Mouse (Mus musculus): Measurements from ENCODE around the gene Mapk3. TPM values are rescaled to one million over a fixed set of nuclear protein-coding genes. Genes with fewer than 3 reads are reported as not detected.
"Not testable (repeated sequence)": the region's sequence is repeated elsewhere in the genome, so short reads cannot be mapped to it uniquely, and the experiment has no call there.

Mapk3 gene
- polyA plus RNA-seq, 1 experiment from 2014 or later: 80.7 TPM

DNA sequence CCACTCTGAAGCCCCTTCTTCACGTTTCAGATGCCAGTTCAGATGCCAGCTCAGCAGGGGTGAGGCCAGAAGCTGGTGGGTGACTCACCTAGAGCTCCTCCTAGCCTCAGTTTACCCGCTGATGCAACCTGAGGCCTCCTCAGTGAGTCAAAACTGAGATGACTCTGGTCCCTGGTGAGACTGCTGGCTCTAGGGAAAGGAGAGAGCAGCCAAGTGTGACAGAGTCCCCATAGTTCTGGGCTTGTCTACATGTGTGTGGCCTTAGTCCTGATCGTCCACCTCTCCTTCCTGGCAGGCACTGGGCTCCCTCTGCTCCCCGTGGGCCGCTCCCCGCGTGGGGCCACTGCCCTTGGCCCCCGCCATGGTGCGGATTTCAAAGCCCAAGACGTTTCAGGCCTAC is 18.1 kb downstream of the Mapk3 start:
- no peaks in the 10 kb centered on the region for H3K27me3 ChIP-seq
- H3K4me1 ChIP-seq (replicated peaks): peaks cover 53% of the 10 kb centered on the region
- peak overlapping the region; percentile 58 for H3K4me3 ChIP-seq (replicated peaks)
- no peak for ATAC-seq
- peak overlapping the region; percentile 91 for H3K27ac ChIP-seq
- H3K9me3 ChIP-seq: no peaks in the 10 kb centered on the region
- peaks cover 5% of the 10 kb centered on the region; the same call in 1 of the 2 replicates for H3K36me3 ChIP-seq
- H3K4me2 ChIP-seq (replicated peaks): peak overlapping the region; percentile 89
- 52% methylated on average over 10 of the region's 10 CpGs for WGBS
- peak overlapping the region; percentile 82 for H3K9ac ChIP-seq (replicated peaks)

GRCm38 (mm10) chr7:126778147-126778546 is 18.7 kb downstream of the Mapk3 start:
- no peaks in the 10 kb centered on the region for H3K27me3 ChIP-seq
- H3K4me2 ChIP-seq (replicated peaks): peak overlapping the region; percentile 89
- H3K27ac ChIP-seq: no peak overlapping the region
- H3K36me3 ChIP-seq: peaks cover 5% of the 10 kb centered on the region; the same call in 1 of the 2 replicates
- H3K4me1 ChIP-seq (replicated peaks): peaks cover 53% of the 10 kb centered on the region
- no peak for ATAC-seq
- 79% methylated on average over 3 of the region's 3 CpGs for WGBS
- no peaks in the 10 kb centered on the region for H3K9me3 ChIP-seq
- no peak overlapping the region; the same call in 1 of the 2 replicates for H3K9ac ChIP-seq (replicated peaks)
- peak overlapping the region; percentile 58 for H3K4me3 ChIP-seq (replicated peaks)

DNA sequence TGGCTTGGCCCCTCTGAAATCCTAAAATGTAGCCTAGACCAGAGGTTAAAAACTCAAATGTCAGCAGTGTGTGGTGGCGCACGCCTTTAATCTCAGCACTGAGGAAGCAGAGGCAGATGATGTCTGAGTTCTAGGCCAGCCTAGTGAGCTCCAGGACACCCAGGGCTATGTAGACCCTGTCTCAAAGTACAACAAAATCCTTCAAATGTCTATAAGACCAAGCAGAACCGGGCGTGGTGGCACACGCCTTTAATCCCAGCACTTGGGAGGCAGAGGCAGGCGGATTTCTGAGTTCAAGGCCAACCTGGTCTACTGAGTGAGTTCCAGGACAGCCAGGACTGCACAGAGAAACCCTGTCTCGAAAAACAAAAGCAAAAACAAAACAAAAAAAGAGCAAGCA is 19.7 kb downstream of the Mapk3 start:
- not testable (repeated sequence) for ATAC-seq; H3K4me3 ChIP-seq (replicated peaks); H3K4me2 ChIP-seq (replicated peaks); H3K9ac ChIP-seq (replicated peaks); H3K9me3 ChIP-seq; H3K27me3 ChIP-seq; H3K36me3 ChIP-seq
- Histone ChIP-seq H3K27ac (peak overlapping the region; percentile 79; the same call in 1 of the 2 replicates), H3K4me1 (replicated peaks) (peaks cover 53% of the 10 kb centered on the region)
- WGBS: 92% methylated on average over 7 of the region's 7 CpGs

- Histone ChIP-seq H3K36me3 (peaks cover 16% of the 10 kb centered on the region), H3K4me1 (replicated peaks) (peaks cover 53% of the 10 kb centered on the region), H3K9me3 (no peaks in the 10 kb centered on the region), H3K4me3 (replicated peaks) (peak overlapping the region; percentile 40), H3K27me3 (no peaks in the 10 kb centered on the region), H3K9ac (replicated peaks) (peak overlapping the region; percentile 64), H3K4me2 (replicated peaks) (peak overlapping the region; percentile 71), H3K27ac (peak overlapping the region; percentile 79)
- peak; percentile 73 for ATAC-seq
- WGBS: 2% methylated on average over 21 of the region's 21 CpGs
Measured at GRCm38 (mm10) chr7:126779983-126780970, 20.9 kb downstream of the Mapk3 start.

GRCm38 (mm10) chr7:126780971-126781635 is 21.7 kb downstream of the Mapk3 start, which contains the start of gene Tbx6:
TSS of gene Tbx6 (plus strand) at chr7:126781483.
- Histone ChIP-seq H3K4me1 (replicated peaks) (peaks cover 45% of the 10 kb centered on the region), H3K9me3 (no peaks in the 10 kb centered on the region), H3K9ac (replicated peaks) (peak within 1 kb of the TSS; percentile 64), H3K4me2 (replicated peaks) (peak within 1 kb of the TSS; percentile 71), H3K4me3 (replicated peaks) (peak within 1 kb of the TSS; percentile 40), H3K27ac (peak within 1 kb of the TSS; percentile 79), H3K27me3 (no peaks in the 10 kb centered on the region), H3K36me3 (peaks cover 25% of the 10 kb centered on the region)
- WGBS: 8% methylated on average over 22 of the region's 22 CpGs
- peak; percentile 18 for ATAC-seq

DNA sequence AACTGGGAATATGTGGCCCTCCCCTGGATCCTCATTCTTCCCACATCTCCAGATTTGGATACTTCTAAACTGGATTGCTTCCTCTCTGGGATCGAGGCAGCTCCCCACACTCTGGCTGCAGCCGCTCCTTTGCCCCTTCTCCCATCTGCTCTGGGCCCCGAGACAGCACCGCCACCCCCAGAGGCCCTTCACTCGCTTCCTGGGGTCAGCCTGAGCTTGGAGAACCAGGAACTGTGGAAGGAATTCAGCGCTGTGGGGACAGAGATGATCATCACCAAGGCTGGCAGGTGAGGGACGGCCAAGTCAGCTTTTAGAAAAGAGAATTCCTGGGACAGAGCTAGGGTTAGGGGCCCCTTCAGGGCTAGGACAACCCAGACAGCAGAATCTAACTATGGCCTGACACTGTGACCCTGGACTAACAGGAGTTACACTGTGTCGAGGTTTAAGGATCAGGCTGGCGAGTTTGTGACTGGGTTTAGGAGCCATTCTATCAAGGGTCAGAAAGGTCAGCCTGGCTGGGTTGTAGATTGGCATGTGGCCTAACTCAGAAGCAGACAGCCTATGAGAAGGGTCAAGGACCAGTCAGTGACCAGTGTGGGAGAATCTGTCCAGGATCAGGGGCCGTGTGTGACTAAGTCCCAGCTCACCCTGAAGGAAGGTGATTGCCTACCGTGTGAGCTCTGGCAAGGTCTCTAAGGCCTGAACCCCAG is 22.4 kb downstream of the Mapk3 start:
- H3K4me3 ChIP-seq (replicated peaks): no peak overlapping the region; the same call in 1 of the 2 replicates
- H3K9ac ChIP-seq (replicated peaks): peak overlapping the region; percentile 64; the same call in 1 of the 2 replicates
- no peak for ATAC-seq
- WGBS: 38% methylated on average over 11 of the region's 11 CpGs
- H3K27ac ChIP-seq: no peak overlapping the region
- peaks cover 32% of the 10 kb centered on the region for H3K36me3 ChIP-seq
- peak overlapping the region; percentile 71 for H3K4me2 ChIP-seq (replicated peaks)
- peaks cover 40% of the 10 kb centered on the region for H3K4me1 ChIP-seq (replicated peaks)
- H3K9me3 ChIP-seq: no peaks in the 10 kb centered on the region
- no peaks in the 10 kb centered on the region for H3K27me3 ChIP-seq

DNA sequence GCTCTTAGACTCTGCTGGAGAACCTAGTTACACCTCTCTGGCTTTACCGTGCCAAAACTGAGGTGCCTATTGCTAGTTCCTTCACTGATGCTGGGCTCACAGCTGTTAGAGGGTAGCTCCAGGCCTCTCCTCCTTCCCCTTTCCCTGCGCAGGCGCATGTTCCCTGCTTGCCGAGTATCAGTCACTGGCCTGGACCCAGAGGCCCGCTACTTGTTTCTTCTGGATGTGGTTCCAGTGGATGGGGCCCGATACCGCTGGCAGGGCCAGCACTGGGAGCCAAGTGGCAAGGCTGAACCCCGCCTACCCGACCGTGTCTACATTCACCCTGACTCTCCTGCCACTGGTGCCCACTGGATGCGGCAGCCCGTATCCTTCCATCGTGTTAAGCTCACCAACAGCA is 23.3 kb downstream of the Mapk3 start:
- no peaks in the 10 kb centered on the region for H3K27me3 ChIP-seq
- no peak overlapping the region for H3K9ac ChIP-seq (replicated peaks)
- no peak for ATAC-seq
- H3K9me3 ChIP-seq: no peaks in the 10 kb centered on the region
- 84% methylated on average over 13 of the region's 13 CpGs for WGBS
- peaks cover 41% of the 10 kb centered on the region for H3K36me3 ChIP-seq
- H3K4me3 ChIP-seq (replicated peaks): no peak overlapping the region
- H3K4me1 ChIP-seq (replicated peaks): peaks cover 34% of the 10 kb centered on the region
- H3K4me2 ChIP-seq (replicated peaks): no peak overlapping the region
- H3K27ac ChIP-seq: no peak overlapping the region

DNA sequence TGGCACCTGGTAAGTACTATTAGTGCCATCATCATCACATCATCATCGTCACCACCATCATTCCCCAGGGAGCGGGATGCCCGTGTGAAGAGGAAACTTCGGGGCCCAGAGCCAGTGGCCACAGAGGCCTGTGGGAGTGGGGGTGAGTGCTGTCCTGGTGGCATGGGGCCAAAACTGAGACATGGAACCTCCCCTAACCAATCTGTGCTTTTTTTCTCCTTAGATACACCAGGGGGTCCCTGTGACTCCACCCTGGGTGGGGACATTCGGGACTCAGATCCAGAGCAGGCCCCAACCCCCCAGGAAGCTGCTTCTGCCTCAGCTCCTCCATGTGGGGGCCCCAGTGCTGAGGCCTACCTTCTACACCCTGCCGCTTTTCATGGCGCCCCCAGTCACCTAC is 25.1 kb downstream of the Mapk3 start:
- no peak overlapping the region for H3K27ac ChIP-seq
- no peaks in the 10 kb centered on the region for H3K27me3 ChIP-seq
- peaks cover 58% of the 10 kb centered on the region for H3K36me3 ChIP-seq
- H3K4me2 ChIP-seq (replicated peaks): no peak overlapping the region
- H3K9ac ChIP-seq (replicated peaks): no peak overlapping the region
- no peak for ATAC-seq
- WGBS: 94% methylated on average over 7 of the region's 7 CpGs
- H3K9me3 ChIP-seq: no peaks in the 10 kb centered on the region
- H3K4me3 ChIP-seq (replicated peaks): no peak overlapping the region
- peaks cover 19% of the 10 kb centered on the region for H3K4me1 ChIP-seq (replicated peaks)

- ATAC-seq: no peak
- Histone ChIP-seq H3K4me3 (replicated peaks) (no peak overlapping the region), H3K36me3 (peaks cover 64% of the 10 kb centered on the region)
Measured at GRCm38 (mm10) chr7:126785056-126785455, 25.7 kb downstream of the Mapk3 start.

GRCm38 (mm10) chr7:126786142-126786541 is 26.7 kb downstream of the Mapk3 start:
- WGBS: 92% methylated on average over 14 of the region's 14 CpGs
- Histone ChIP-seq H3K36me3 (peaks cover 67% of the 10 kb centered on the region), H3K27ac (no peak overlapping the region), H3K4me3 (replicated peaks) (no peak overlapping the region), H3K27me3 (no peaks in the 10 kb centered on the region), H3K9me3 (no peaks in the 10 kb centered on the region), H3K4me2 (replicated peaks) (no peak overlapping the region), H3K9ac (replicated peaks) (no peak overlapping the region), H3K4me1 (replicated peaks) (peaks cover 19% of the 10 kb centered on the region)
- no peak for ATAC-seq

More at GRCm38 (mm10) chr7:126785056-126785455, 25.7 kb downstream of the Mapk3 start:
- Histone ChIP-seq H3K27ac (no peak overlapping the region), H3K9me3 (no peaks in the 10 kb centered on the region), H3K4me2 (replicated peaks) (no peak overlapping the region), H3K4me1 (replicated peaks) (peaks cover 17% of the 10 kb centered on the region), H3K27me3 (no peaks in the 10 kb centered on the region), H3K9ac (replicated peaks) (no peak overlapping the region)
- 83% methylated on average over 4 of the region's 4 CpGs for WGBS

GRCm38 (mm10) chr7:126789141-126789540 is 29.7 kb downstream of the Mapk3 start:
- 91% methylated on average over 4 of the region's 4 CpGs for WGBS
- no peak for ATAC-seq
- Histone ChIP-seq H3K27me3 (no peaks in the 10 kb centered on the region), H3K9ac (replicated peaks) (no peak overlapping the region), H3K4me3 (replicated peaks) (no peak overlapping the region), H3K4me2 (replicated peaks) (no peak overlapping the region), H3K27ac (no peak overlapping the region), H3K36me3 (peaks cover 64% of the 10 kb centered on the region), H3K4me1 (replicated peaks) (peaks cover 28% of the 10 kb centered on the region), H3K9me3 (no peaks in the 10 kb centered on the region)
